Mouse (Mus musculus) hindbrain, postnatal 0 days (tissue): ENCODE results near the gene Emx2. TPM values are rescaled to one million over a fixed set of nuclear protein-coding genes. Genes with fewer than 3 reads are reported as not detected.

Experiments
- ATAC-seq: fragments of 200-750 bp; cut with Nextera tagmentation; 2 replicates; pipeline ENCODE4 v1.8.0; 2017; ENCODE audit warnings: mild to moderate bottlenecking, moderate TSS enrichment, moderate library complexity
- DNase-seq: peaks from one replicate; pipeline ENCODE4 v3.0.0-alpha.2; 2015; ENCODE audit warnings: low spot score
- H3K27ac ChIP-seq: fragments of 300-500 bp; sonication (generic); 2 replicates; pipeline ENCODE4 v1.5.1; 2014; ENCODE audit warnings: mild to moderate bottlenecking
- H3K27me3 ChIP-seq: fragments of 300-500 bp; sonication (generic); 2 replicates; pipeline ENCODE4 v1.6.1; 2014; ENCODE audit warnings: low read length, mixed read lengths; ENCODE audit not compliant: insufficient read depth
- H3K36me3 ChIP-seq: fragments of 300-500 bp; sonication (generic); 2 replicates; pipeline ENCODE4 v1.6.1; 2014; ENCODE audit warnings: low read length, mixed read lengths; ENCODE audit not compliant: insufficient read depth
- H3K4me1 ChIP-seq: fragments of 300-500 bp; sonication (generic); 2 replicates; pipeline ENCODE4 v1.6.1; 2014; ENCODE audit warnings: antibody characterized with exemption, low read length, mixed read lengths; ENCODE audit not compliant: insufficient read depth
- H3K4me2 ChIP-seq: fragments of 300-500 bp; sonication (generic); 2 replicates; pipeline ENCODE4 v1.6.1; 2014; ENCODE audit warnings: low read depth, mild to moderate bottlenecking, low read length, moderate library complexity, mixed read lengths
- H3K4me3 ChIP-seq: fragments of 300-500 bp; sonication (generic); 2 replicates; pipeline ENCODE4 v1.5.1; 2014; ENCODE audit warnings: low read length
- H3K9ac ChIP-seq: fragments of 300-500 bp; sonication (generic); replicated peaks from 2 replicates; pipeline ENCODE4 v1.6.1; 2014; ENCODE audit warnings: mild to moderate bottlenecking, low read length, moderate library complexity, mixed read lengths
- H3K9me3 ChIP-seq: fragments of 300-500 bp; sonication (generic); 2 replicates; pipeline ENCODE4 v1.6.1; 2016; ENCODE audit warnings: low read length, mixed read lengths
- CTCF ChIP-seq: IDR thresholded peaks from 2 replicates; pipeline ENCODE4 v1.5.1; 2016; ENCODE audit warnings: antibody characterized with exemption, control low read depth, low read depth
- WGBS: fragments of 180-500 bp; shearing (Covaris S2); extraction: QIAGEN DNeasy Blood & Tissue Kit; methylation state at CpG from one replicate; pipeline ENCODE4 v1.1.7; 2014; 5-methylcytosine and 5-hydroxymethylcytosine counted together
- polyA plus RNA-seq: library from polyadenylated mRNA; unstranded; fragments of >200 nt; fragmentation: Nextera tagmentation; extraction: Ambion mirVana; gene quantifications from 2 replicates; pipeline ENCODE4 v1.2.1, GENCODE M21; 2015
- total RNA-seq: library from RNA; depleted of rRNA; stranded (reverse); fragments of >200 nt; gene quantifications from 2 replicates; pipeline ENCODE4 v1.2.3, GENCODE M21; 2014

Emx2 gene
- total and polyA plus RNA-seq, 2 experiments from 2014 or later = 0.15 to 0.47 TPM

GRCm38 (mm10) chr19:59457011-59457945, 894 bp upstream of the Emx2 start:
- no peak overlapping the region for H3K9ac ChIP-seq
- H3K4me2 ChIP-seq = no peak overlapping the region; the same call in 1 of the 2 replicates
- WGBS = 2% methylated on average over 23 of the region's 23 CpGs
- peaks cover 71% of the 10 kb centered on the region for H3K27me3 ChIP-seq
- ATAC-seq (no peak), DNase-seq (no peak)
- H3K4me1 ChIP-seq = no peaks in the 10 kb centered on the region
- no peak overlapping the region for H3K4me3 ChIP-seq
- TF ChIP-seq CTCF = no peak
- no peaks in the 10 kb centered on the region for H3K9me3 ChIP-seq
- no peak overlapping the region for H3K27ac ChIP-seq
- H3K36me3 ChIP-seq = no peaks in the 10 kb centered on the region

- no peak for TF ChIP-seq CTCF
- Histone ChIP-seq H3K36me3 (no peaks in the 10 kb centered on the region), H3K27me3 (peaks cover 71% of the 10 kb centered on the region), H3K4me1 (no peaks in the 10 kb centered on the region), H3K27ac (no peak overlapping the region), H3K9ac (no peak overlapping the region), H3K4me2 (peak overlapping the region; percentile 36), H3K4me3 (peak overlapping the region; percentile 19), H3K9me3 (no peaks in the 10 kb centered on the region)
- DNase-seq (no peak), ATAC-seq (no peak)
- WGBS = under 1% methylated on average over 15 of the region's 15 CpGs
Measured at GRCm38 (mm10) chr19:59458743-59459135, 567 bp downstream of the Emx2 start.

GRCm38 (mm10) chr19:59459158-59459781, 1.1 kb downstream of the Emx2 start:
- no peak for DNase-seq
- Histone ChIP-seq H3K36me3 (no peaks in the 10 kb centered on the region), H3K4me1 (no peaks in the 10 kb centered on the region), H3K4me3 (peak overlapping the region; percentile 19), H3K4me2 (peak overlapping the region; percentile 36; the same call in 1 of the 2 replicates), H3K9ac (no peak overlapping the region), H3K9me3 (no peaks in the 10 kb centered on the region), H3K27ac (no peak overlapping the region), H3K27me3 (peaks cover 71% of the 10 kb centered on the region)
- 0 out of 2 replicates have a peak, but pooled peaks have one; percentile 11 for TF ChIP-seq CTCF
- under 1% methylated on average over 74 of the region's 75 CpGs for WGBS
- ATAC-seq = no peak

GRCm38 (mm10) chr19:59459811-59460241, 1.7 kb downstream of the Emx2 start:
- DNase-seq (no peak), ATAC-seq (no peak)
- no peaks in the 10 kb centered on the region for H3K36me3 ChIP-seq
- TF ChIP-seq CTCF = no peak
- no peak overlapping the region for H3K27ac ChIP-seq
- H3K4me3 ChIP-seq = peak overlapping the region; percentile 19
- peak overlapping the region; percentile 36; the same call in 1 of the 2 replicates for H3K4me2 ChIP-seq
- 1% methylated on average over 19 of the region's 19 CpGs for WGBS
- H3K9ac ChIP-seq = no peak overlapping the region
- H3K4me1 ChIP-seq = no peaks in the 10 kb centered on the region
- H3K27me3 ChIP-seq = peaks cover 71% of the 10 kb centered on the region
- no peaks in the 10 kb centered on the region for H3K9me3 ChIP-seq

GRCm38 (mm10) chr19:59460328-59461115, 2.4 kb downstream of the Emx2 start:
- Histone ChIP-seq H3K36me3 (no peaks in the 10 kb centered on the region), H3K9ac (no peak overlapping the region), H3K4me2 (no peak overlapping the region), H3K4me3 (no peak overlapping the region), H3K27me3 (peaks cover 71% of the 10 kb centered on the region), H3K27ac (no peak overlapping the region), H3K9me3 (no peaks in the 10 kb centered on the region), H3K4me1 (no peaks in the 10 kb centered on the region)
- ATAC-seq (no peak), DNase-seq (no peak)
- WGBS = 2% methylated on average over 34 of the region's 34 CpGs
- TF ChIP-seq CTCF = no peak

GRCm38 (mm10) chr19:59461481-59462421, 3.6 kb downstream of the Emx2 start:
- Histone ChIP-seq H3K27me3 (peaks cover 69% of the 10 kb centered on the region), H3K4me3 (no peak overlapping the region)

More at GRCm38 (mm10) chr19:59461481-59462421, 3.6 kb downstream of the Emx2 start:
- TF ChIP-seq CTCF = no peak
- DNase-seq (no peak), ATAC-seq (no peak)
- Histone ChIP-seq H3K9ac (no peak overlapping the region), H3K36me3 (no peaks in the 10 kb centered on the region), H3K27ac (no peak overlapping the region), H3K4me1 (no peaks in the 10 kb centered on the region), H3K9me3 (no peaks in the 10 kb centered on the region), H3K4me2 (no peak overlapping the region)
- WGBS = 2% methylated on average over 36 of the region's 36 CpGs
